Comparison of ENCODE assay signal across 8 mouse cellular contexts in genomic region chr5:110840465-110840864, GRCm38 (mm10). TPM values are rescaled to one million over a fixed set of nuclear protein-coding genes. Genes with fewer than 3 reads are reported as not detected.
A peak's percentile ranks its signal among the peaks of the same experiment; 100 is the strongest.
DNase-seq lines count a peak whose midpoint lies in the region; ATAC-seq lines count a peak whose summit lies in the region.

No protein-coding gene starts in this region.

- no peaks in the 10 kb centered on the region for H3K9me3 ChIP-seq in embryonic facial prominence, embryonic 12.5 days
- H3K9me3 ChIP-seq in hindbrain, embryonic 11.5 days (ENCODE audit: control insufficient read depth, low read length), result no peaks in the 10 kb centered on the region
- no peaks in the 10 kb centered on the region for H3K9me3 ChIP-seq in stomach, embryonic 15.5 days

- DNase-seq in ovary, postnatal 36 days (ENCODE audit: low spot score), result peak; percentile 29
- DNase-seq in ovary, adult 18-20 months (ENCODE audit: low spot score), result no peak
- peak; percentile 46 for DNase-seq in adrenal gland, postnatal 10 days
- peak; percentile 62 for DNase-seq in hindbrain, embryonic 11.5 days (ENCODE audit: low spot score)
- DNase-seq in layer of hippocampus, postnatal 10 days (ENCODE audit: low spot score in 2 of 2), result peak; percentile 41 to 53
- DNase-seq in mesoderm, embryonic 11.5 days (ENCODE audit: low read depth, low spot score), result peak; percentile 45

- H3K4me2 ChIP-seq in embryonic facial prominence, embryonic 12.5 days (replicated peaks), result peak overlapping the region; percentile 66
- H3K4me2 ChIP-seq in hindbrain, embryonic 11.5 days (replicated peaks; ENCODE audit: low read depth, low read length), result peak overlapping the region; percentile 41
- H3K4me2 ChIP-seq in stomach, embryonic 15.5 days, result peak overlapping the region; percentile 73

- H3K36me3 ChIP-seq in embryonic facial prominence, embryonic 12.5 days, result peaks cover 18% of the 10 kb centered on the region; the same call in 1 of the 2 replicates
- H3K36me3 ChIP-seq in hindbrain, embryonic 11.5 days (ENCODE audit: control insufficient read depth, insufficient read depth, low read length), result 0 out of 2 replicates have a peak, but pooled peaks cover under 1% of the 10 kb centered on the region
- H3K36me3 ChIP-seq in stomach, embryonic 15.5 days, result peaks cover 12% of the 10 kb centered on the region; the same call in 1 of the 2 replicates

- no peak for ATAC-seq in embryonic facial prominence, embryonic 12.5 days (ENCODE audit: insufficient number of reproducible peaks, insufficient read depth, low FRiP score, low TSS enrichment)
- no peak for ATAC-seq in hindbrain, embryonic 11.5 days (ENCODE audit: low FRiP score)
- ATAC-seq in stomach, embryonic 15.5 days (ENCODE audit: insufficient read depth, low FRiP score, low read depth), result no peak

- peak overlapping the region; percentile 47 for H3K9ac ChIP-seq in embryonic facial prominence, embryonic 12.5 days
- H3K9ac ChIP-seq in hindbrain, embryonic 11.5 days (ENCODE audit: low read depth, low read length), result peak overlapping the region; percentile 36; the same call in 1 of the 2 replicates
- H3K9ac ChIP-seq in stomach, embryonic 15.5 days, result peak overlapping the region; percentile 45

- 9% methylated on average over 4 of the region's 4 CpGs for WGBS in embryonic facial prominence, embryonic 12.5 days
- 8% methylated on average over 4 of the region's 4 CpGs for WGBS in hindbrain, embryonic 11.5 days
- whole genome bisulfite sequencing in stomach, embryonic 15.5 days, result 7% methylated on average over 4 of the region's 4 CpGs

- peaks cover 8% of the 10 kb centered on the region; the same call in 1 of the 2 replicates for H3K4me1 ChIP-seq in embryonic facial prominence, embryonic 12.5 days
- H3K4me1 ChIP-seq in hindbrain, embryonic 11.5 days (replicated peaks; ENCODE audit: control insufficient read depth, insufficient read depth, low read length), result no peaks in the 10 kb centered on the region
- peaks cover 14% of the 10 kb centered on the region for H3K4me1 ChIP-seq in stomach, embryonic 15.5 days

- peak overlapping the region; percentile 86 for H3K27ac ChIP-seq in embryonic facial prominence, embryonic 12.5 days
- no peak overlapping the region for H3K27ac ChIP-seq in hindbrain, embryonic 11.5 days (ENCODE audit: low read depth, low read length)
- peak overlapping the region; percentile 90 for H3K27ac ChIP-seq in stomach, embryonic 15.5 days

- H3K27me3 ChIP-seq in embryonic facial prominence, embryonic 12.5 days, result no peaks in the 10 kb centered on the region
- no peaks in the 10 kb centered on the region for H3K27me3 ChIP-seq in hindbrain, embryonic 11.5 days (ENCODE audit: control insufficient read depth, insufficient read depth, low read length)
- H3K27me3 ChIP-seq in stomach, embryonic 15.5 days (replicated peaks), result no peaks in the 10 kb centered on the region

- peak overlapping the region; percentile 75 for H3K4me3 ChIP-seq in embryonic facial prominence, embryonic 12.5 days
- H3K4me3 ChIP-seq in hindbrain, embryonic 11.5 days (ENCODE audit: low read depth, low read length), result peak overlapping the region; percentile 58
- peak overlapping the region; percentile 89 for H3K4me3 ChIP-seq in stomach, embryonic 15.5 days (replicated peaks)

RNA-seq across cellular contexts. Expression of gene Chek2, which starts 0.7 kb away (rescaled TPM):
- total RNA-seq in adrenal gland, postnatal 10 days (2021), result 1 to 10 TPM; 6.8 to 7.8 TPM
- 26.7 and 30.2 TPM in 2 replicates for polyA plus RNA-seq in embryonic facial prominence, embryonic 12.5 days (2016; fragmentation: Nextera tagmentation; extraction: Ambion mirVana)
- 24.3 and 26.1 TPM in 2 replicates for polyA plus RNA-seq in hindbrain, embryonic 11.5 days (2014; fragmentation: Nextera tagmentation; extraction: Ambion mirVana)
- total RNA-seq in layer of hippocampus, postnatal 10 days (2021), result 1 to 10 TPM; 2.6 to 3.5 TPM
- 31.7 and 33.8 TPM in 2 replicates for polyA plus RNA-seq in stomach, embryonic 15.5 days (2015; fragmentation: Nextera tagmentation; extraction: Ambion mirVana)

RNA-seq across cellular contexts. Expression of gene Hscb, which starts 0.9 kb away (rescaled TPM):
- 10 to 100 TPM; 21.2 to 27.7 TPM for total RNA-seq in adrenal gland, postnatal 10 days (2021)
- polyA plus RNA-seq in embryonic facial prominence, embryonic 12.5 days (2016; fragmentation: Nextera tagmentation; extraction: Ambion mirVana), result 27.1 and 31.3 TPM in 2 replicates
- 15.7 and 24.3 TPM in 2 replicates for polyA plus RNA-seq in hindbrain, embryonic 11.5 days (2014; fragmentation: Nextera tagmentation; extraction: Ambion mirVana)
- 1 to 10 TPM; 8.9 to 9.6 TPM for total RNA-seq in layer of hippocampus, postnatal 10 days (2021)
- polyA plus RNA-seq in stomach, embryonic 15.5 days (2015; fragmentation: Nextera tagmentation; extraction: Ambion mirVana), result 28.2 and 30.0 TPM in 2 replicates

RNA-seq across cellular contexts. Expression of gene Ulk1, which starts 30.6 kb away (rescaled TPM):
- 10 to 100 TPM; 49.8 to 50.4 TPM for total RNA-seq in adrenal gland, postnatal 10 days (2021)
- polyA plus RNA-seq in embryonic facial prominence, embryonic 12.5 days (2016; fragmentation: Nextera tagmentation; extraction: Ambion mirVana), result 26.5 and 28.1 TPM in 2 replicates
- polyA plus RNA-seq in hindbrain, embryonic 11.5 days (2014; fragmentation: Nextera tagmentation; extraction: Ambion mirVana), result 31.7 and 36.1 TPM in 2 replicates
- 10 to 100 TPM; 66.7 to 73.7 TPM for total RNA-seq in layer of hippocampus, postnatal 10 days (2021)
- 14.0 and 15.8 TPM in 2 replicates for polyA plus RNA-seq in stomach, embryonic 15.5 days (2015; fragmentation: Nextera tagmentation; extraction: Ambion mirVana)

RNA-seq across cellular contexts. Expression of gene Ttc28, which starts 39.1 kb away (rescaled TPM):
- total RNA-seq in adrenal gland, postnatal 10 days (2021), result 10 to 100 TPM; 25.0 to 29.1 TPM
- 21.2 and 23.4 TPM in 2 replicates for polyA plus RNA-seq in embryonic facial prominence, embryonic 12.5 days (2016; fragmentation: Nextera tagmentation; extraction: Ambion mirVana)
- polyA plus RNA-seq in hindbrain, embryonic 11.5 days (2014; fragmentation: Nextera tagmentation; extraction: Ambion mirVana), result 14.0 and 15.6 TPM in 2 replicates
- total RNA-seq in layer of hippocampus, postnatal 10 days (2021), result 10 to 100 TPM; 29.6 to 32.7 TPM
- polyA plus RNA-seq in stomach, embryonic 15.5 days (2015; fragmentation: Nextera tagmentation; extraction: Ambion mirVana), result 10.2 and 10.9 TPM in 2 replicates
